In the genomic region with DNA sequence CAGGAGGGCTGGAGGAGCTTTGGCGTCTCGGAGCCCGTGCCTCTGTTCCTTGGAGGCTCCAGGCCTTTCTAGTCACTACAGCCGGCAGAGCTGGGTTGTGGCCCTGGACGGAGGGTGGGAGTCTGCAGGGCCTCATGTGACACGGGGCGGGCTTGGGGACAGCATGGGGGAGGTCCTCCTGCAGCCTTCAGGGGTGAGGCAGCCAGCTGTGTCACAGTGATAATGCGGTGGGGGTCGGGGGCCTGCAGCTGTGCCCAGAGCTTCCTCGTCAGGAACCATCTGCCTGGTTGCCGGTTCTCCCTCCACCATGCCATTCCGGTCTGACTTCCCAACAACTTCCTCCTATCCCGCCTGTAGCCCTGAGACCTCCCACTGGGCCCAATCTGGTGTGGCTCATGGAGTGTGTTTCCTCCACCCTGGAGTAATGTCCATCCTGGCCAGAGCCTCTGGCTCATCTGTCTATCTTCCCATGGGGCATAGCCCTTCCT, we compare ENCODE assay signal across 8 mouse cellular contexts. TPM values are rescaled to one million over a fixed set of nuclear protein-coding genes. Genes with fewer than 3 reads are reported as not detected.
DNase-seq lines count a peak whose midpoint lies in the region; ATAC-seq and TF ChIP-seq lines count a peak whose summit lies in the region.

A gene (minus strand): TSS at position 105 of the 488 bp plus-strand sequence.

- H3K36me3 ChIP-seq in lung, embryonic 15.5 days = no peaks in the 10 kb centered on the region
- H3K36me3 ChIP-seq in forebrain, embryonic 15.5 days = no peaks in the 10 kb centered on the region
- H3K36me3 ChIP-seq in midbrain, postnatal 0 days (ENCODE audit: insufficient read depth, low read length) = no peaks in the 10 kb centered on the region

- no peak within 1 kb of the TSS for H3K9ac ChIP-seq in lung, embryonic 15.5 days
- no peak within 1 kb of the TSS for H3K9ac ChIP-seq in forebrain, embryonic 15.5 days (replicated peaks)
- no peak within 1 kb of the TSS for H3K9ac ChIP-seq in midbrain, postnatal 0 days (replicated peaks; ENCODE audit: low read length, poor library complexity, severe bottlenecking)

- peak; percentile 46 for ATAC-seq in lung, embryonic 15.5 days (ENCODE audit: borderline replicate concordance, extremely low read depth, low FRiP score, low TSS enrichment)
- no peak for ATAC-seq in forebrain, embryonic 15.5 days (replicated peaks)
- peak; percentile 58 to 59 for ATAC-seq in hematopoietic stem cell, adult 5-6 weeks (replicated peaks in 1 of 2; ENCODE audit: insufficient read depth in 1 of 2, low FRiP score in 2 of 2, low TSS enrichment in 1 of 2, low read depth in 1 of 2, poor library complexity in 2 of 2, severe bottlenecking in 2 of 2)
- ATAC-seq in midbrain, postnatal 0 days (ENCODE audit: low FRiP score) = no peak
- no peak for ATAC-seq in frontal cortex, adult (ENCODE audit: low TSS enrichment)

- no peaks in the 10 kb centered on the region for H3K9me3 ChIP-seq in lung, embryonic 15.5 days
- H3K9me3 ChIP-seq in forebrain, embryonic 15.5 days = no peaks in the 10 kb centered on the region
- H3K9me3 ChIP-seq in midbrain, postnatal 0 days (ENCODE audit: low read length) = no peaks in the 10 kb centered on the region

- peak within 1 kb of the TSS; percentile 15 for H3K4me3 ChIP-seq in lung, embryonic 15.5 days
- no peak within 1 kb of the TSS for H3K4me3 ChIP-seq in forebrain, embryonic 15.5 days
- no peak within 1 kb of the TSS for H3K4me3 ChIP-seq in midbrain, postnatal 0 days (ENCODE audit: low read depth, low read length)

- intact Hi-C loops in left cerebral cortex, postnatal 36 days (cut with DNase I) = no loop called here

- TF ChIP-seq CTCF in midbrain, postnatal 0 days (IDR thresholded peaks at IDR 0.05) = no peak

- H3K4me2 ChIP-seq in lung, embryonic 15.5 days = peak within 1 kb of the TSS; percentile 36
- no peak within 1 kb of the TSS for H3K4me2 ChIP-seq in forebrain, embryonic 15.5 days (replicated peaks)
- H3K4me2 ChIP-seq in midbrain, postnatal 0 days (ENCODE audit: low read depth, low read length, poor library complexity, severe bottlenecking) = no peak within 1 kb of the TSS

- no peak for DNase-seq in lung, postnatal 36 days
- no peak for DNase-seq in left cerebral cortex, postnatal 36 days (ENCODE audit: low spot score in 2 of 2)
- no peak for DNase-seq in midbrain, postnatal 0 days (ENCODE audit: low spot score)
- no peak for DNase-seq in frontal cortex, postnatal 25 days (ENCODE audit: low spot score in 2 of 2)

- peaks cover 8% of the 10 kb centered on the region; the same call in 1 of the 2 replicates for H3K4me1 ChIP-seq in lung, embryonic 15.5 days
- H3K4me1 ChIP-seq in forebrain, embryonic 15.5 days = no peaks in the 10 kb centered on the region
- no peaks in the 10 kb centered on the region for H3K4me1 ChIP-seq in midbrain, postnatal 0 days (ENCODE audit: insufficient read depth, low read length)

- H3K27me3 ChIP-seq in lung, embryonic 15.5 days = no peaks in the 10 kb centered on the region
- peaks cover 3% of the 10 kb centered on the region; the same call in 1 of the 2 replicates for H3K27me3 ChIP-seq in forebrain, embryonic 15.5 days
- H3K27me3 ChIP-seq in midbrain, postnatal 0 days (ENCODE audit: insufficient read depth, low read length) = no peaks in the 10 kb centered on the region

- peak within 1 kb of the TSS; percentile 33; the same call in 1 of the 2 replicates for H3K27ac ChIP-seq in lung, embryonic 15.5 days
- no peak within 1 kb of the TSS for H3K27ac ChIP-seq in forebrain, embryonic 15.5 days (replicated peaks)
- no peak within 1 kb of the TSS for H3K27ac ChIP-seq in midbrain, postnatal 0 days (ENCODE audit: low read depth, low read length)

- WGBS in lung, embryonic 15.5 days = 36% methylated on average over 13 of the region's 13 CpGs
- WGBS in forebrain, embryonic 15.5 days = 62% methylated on average over 13 of the region's 13 CpGs
- WGBS in midbrain, postnatal 0 days = 55% methylated on average over 13 of the region's 13 CpGs

RNA-seq across cellular contexts. Expression of the gene that starts here (rescaled TPM):
- 4.8 and 5.4 TPM in 2 replicates for polyA plus RNA-seq in lung, embryonic 15.5 days (2015; fragmentation: Nextera tagmentation; extraction: Ambion mirVana)
- polyA plus RNA-seq in forebrain, embryonic 15.5 days (2015; fragmentation: Nextera tagmentation; extraction: Ambion mirVana) = 13.2 and 14.0 TPM in 2 replicates
- 15.9 and 20.5 TPM in 2 replicates for total RNA-seq in hematopoietic stem cell, adult 5-6 weeks (2017)
- total RNA-seq in left cerebral cortex, postnatal 36 days (2021) = 10 to 100 TPM; 26.2 to 37.5 TPM
- total RNA-seq in midbrain, postnatal 0 days (2014; rRNA removed) = 11.1 and 11.8 TPM in 2 replicates
- polyA plus RNA-seq in midbrain, postnatal 0 days (2015; fragmentation: Nextera tagmentation; extraction: Ambion mirVana) = 13.3 and 15.9 TPM in 2 replicates

Comparison
In these comparisons a context has a peak if more than half of its experiments do, and no peak if none do; other contexts are left out.
1. ATAC-seq: peak in lung, embryonic 15.5 days (single experiment) and hematopoietic stem cell, adult 5-6 weeks (2 of 2); none in forebrain, embryonic 15.5 days (single experiment), midbrain, postnatal 0 days (single experiment) and frontal cortex, adult (single experiment).